Mouse (Mus musculus): ENCODE data around the gene Parp16. TPM values are rescaled to one million over a fixed set of nuclear protein-coding genes. Genes with fewer than 3 reads are reported as not detected.

The Parp16 gene
- polyA plus RNA-seq, 1 experiment from 2014 or later = 8.1 TPM

DNA sequence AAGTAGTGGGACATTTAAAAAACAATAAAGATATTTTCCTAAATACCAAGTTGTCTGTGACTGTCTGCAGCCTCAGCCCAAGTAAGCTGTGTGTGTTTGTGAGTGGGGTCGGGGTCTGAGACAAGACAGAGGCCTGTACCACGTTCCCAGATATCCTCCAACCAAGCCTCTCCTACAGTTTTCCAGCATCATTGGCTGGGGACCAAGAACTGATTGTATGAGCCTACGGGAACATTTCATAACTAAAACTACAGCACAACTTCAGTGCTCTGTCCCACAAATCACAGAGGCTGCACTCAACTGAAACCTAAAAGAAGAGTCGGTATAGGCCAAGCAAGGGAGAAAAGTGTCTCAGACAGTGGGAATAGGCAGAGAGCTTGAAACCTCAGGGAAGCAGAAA is 44.0 kb downstream of the Parp16 start:
- Histone ChIP-seq H3K4me2 (no peak overlapping the region), H3K4me1 (replicated peaks) (0 out of 2 replicates have a peak, but pooled peaks cover 5% of the 10 kb centered on the region), H3K4me3 (no peak overlapping the region), H3K36me3 (0 out of 2 replicates have a peak, but pooled peaks cover 4% of the 10 kb centered on the region), H3K27ac (replicated peaks) (no peak overlapping the region), H3K9me3 (no peaks in the 10 kb centered on the region), H3K9ac (no peak overlapping the region), H3K27me3 (no peaks in the 10 kb centered on the region)
- no peak for ATAC-seq (ENCODE audit: low FRiP score, low read depth)
- 86% methylated on average over 4 of the region's 4 CpGs for WGBS

DNA sequence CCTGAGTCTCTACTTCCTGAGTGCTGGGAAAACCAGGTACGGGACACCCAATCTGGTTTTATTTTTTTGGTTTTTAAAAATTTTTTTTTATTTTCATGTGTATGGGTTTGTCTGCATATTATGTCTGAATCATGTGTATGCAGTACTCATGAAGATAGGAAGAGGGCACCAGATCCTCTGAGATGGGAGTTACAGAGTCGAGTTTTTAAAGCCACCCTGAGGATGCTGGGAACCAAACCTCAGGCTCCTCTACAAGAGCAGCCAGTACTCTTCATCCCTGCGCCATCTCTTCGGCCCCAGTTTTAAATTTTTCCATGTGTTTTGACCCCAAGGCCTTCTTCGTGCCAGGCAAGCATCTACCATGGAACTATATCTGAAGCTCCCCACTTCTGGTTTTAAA is 44.6 kb downstream of the Parp16 start:
- 96% methylated on average over 5 of the region's 5 CpGs for WGBS
- no peak overlapping the region for H3K27ac ChIP-seq (replicated peaks)
- H3K4me3 ChIP-seq = no peak overlapping the region
- no peak for ATAC-seq (ENCODE audit: low FRiP score, low read depth)
- H3K4me1 ChIP-seq (replicated peaks) = 0 out of 2 replicates have a peak, but pooled peaks cover 5% of the 10 kb centered on the region
- H3K9ac ChIP-seq = no peak overlapping the region
- no peaks in the 10 kb centered on the region for H3K27me3 ChIP-seq
- no peak overlapping the region for H3K4me2 ChIP-seq
- H3K36me3 ChIP-seq = no peaks in the 10 kb centered on the region
- H3K9me3 ChIP-seq = no peaks in the 10 kb centered on the region

DNA sequence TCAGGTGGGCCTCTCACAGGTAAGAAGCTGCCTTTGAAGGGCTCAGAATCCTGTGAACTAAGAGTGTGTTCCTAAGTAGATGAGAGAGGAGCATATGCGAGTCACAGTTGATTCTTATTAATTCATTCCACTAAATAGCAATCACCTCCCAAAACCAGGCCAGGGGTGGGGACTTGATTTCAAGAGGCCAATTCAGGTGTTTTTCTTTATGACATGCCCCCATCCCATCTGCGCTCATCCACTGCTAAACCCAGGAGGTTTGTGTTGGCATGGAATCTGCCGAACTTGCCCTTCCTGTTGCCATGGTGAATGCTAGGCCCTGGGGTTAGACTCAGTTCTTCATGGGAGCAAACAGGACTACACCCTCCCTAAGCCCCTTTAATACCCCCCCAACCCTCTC is 45.4 kb downstream of the Parp16 start:
- WGBS = 71% methylated on average over 3 of the region's 3 CpGs
- Histone ChIP-seq H3K4me2 (no peak overlapping the region), H3K9ac (no peak overlapping the region), H3K27me3 (no peaks in the 10 kb centered on the region), H3K9me3 (no peaks in the 10 kb centered on the region), H3K4me3 (no peak overlapping the region), H3K4me1 (replicated peaks) (0 out of 2 replicates have a peak, but pooled peaks cover 5% of the 10 kb centered on the region), H3K36me3 (no peaks in the 10 kb centered on the region), H3K27ac (replicated peaks) (no peak overlapping the region)
- no peak for ATAC-seq (ENCODE audit: low FRiP score, low read depth)

DNA sequence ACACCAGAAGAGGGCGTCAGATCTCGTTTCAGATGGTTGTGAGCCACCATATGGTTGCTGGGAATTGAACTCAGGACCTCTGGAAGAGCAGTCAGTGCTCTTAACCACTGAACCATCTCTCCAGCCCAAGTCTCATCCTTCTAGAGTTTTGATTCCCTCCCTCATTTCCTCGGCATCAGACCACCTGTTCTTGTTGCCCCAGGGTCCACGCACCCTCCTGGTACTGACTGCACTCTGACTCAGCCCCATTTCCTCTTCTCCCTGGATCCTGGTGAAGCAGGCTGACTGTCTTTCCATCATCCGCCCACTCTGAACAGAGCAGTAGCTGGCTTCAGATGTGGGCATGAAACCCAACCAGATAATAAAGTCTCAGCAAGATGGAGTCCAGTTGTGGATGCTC is 46.8 kb downstream of the Parp16 start:
- Histone ChIP-seq H3K27me3 (no peaks in the 10 kb centered on the region), H3K36me3 (no peaks in the 10 kb centered on the region), H3K4me3 (no peak overlapping the region), H3K9me3 (no peaks in the 10 kb centered on the region), H3K27ac (replicated peaks) (no peak overlapping the region), H3K4me2 (no peak overlapping the region), H3K9ac (no peak overlapping the region), H3K4me1 (replicated peaks) (0 out of 2 replicates have a peak, but pooled peaks cover 5% of the 10 kb centered on the region)
- WGBS = 64% methylated on average over 5 of the region's 5 CpGs
- no peak for ATAC-seq (ENCODE audit: low FRiP score, low read depth)

DNA sequence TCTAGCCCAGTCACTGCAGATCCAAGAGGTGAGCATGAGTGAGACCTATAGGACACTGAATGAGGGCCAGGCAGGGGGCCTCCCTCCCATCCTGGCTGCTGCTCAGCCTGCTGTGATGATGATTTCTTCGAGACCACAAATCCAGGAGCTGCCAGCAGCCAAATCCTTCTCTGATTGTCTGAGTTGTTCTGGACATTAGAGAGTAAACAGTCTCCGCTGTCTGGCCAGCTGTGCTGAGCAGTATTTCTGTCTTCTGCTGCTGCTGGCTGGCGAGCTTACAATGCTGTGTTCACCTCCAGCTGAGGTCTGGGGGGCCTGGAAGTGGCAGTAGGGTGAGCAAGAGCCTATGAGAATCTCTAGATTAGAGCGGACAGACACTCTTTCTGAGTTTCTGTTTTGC is 48.1 kb downstream of the Parp16 start:
- H3K36me3 ChIP-seq = no peaks in the 10 kb centered on the region
- no peak overlapping the region for H3K4me3 ChIP-seq
- no peaks in the 10 kb centered on the region for H3K27me3 ChIP-seq
- peak; percentile 23; the same call in 1 of the 2 replicates for ATAC-seq (ENCODE audit: low FRiP score, low read depth)
- no peaks in the 10 kb centered on the region for H3K9me3 ChIP-seq
- 0 out of 2 replicates have a peak, but pooled peaks cover 3% of the 10 kb centered on the region for H3K4me1 ChIP-seq (replicated peaks)
- H3K27ac ChIP-seq (replicated peaks) = no peak overlapping the region
- 38% methylated on average over 4 of the region's 4 CpGs for WGBS
- 0 out of 2 replicates have a peak overlapping the region, but pooled peaks have one; percentile 23 for H3K9ac ChIP-seq
- no peak overlapping the region for H3K4me2 ChIP-seq

DNA sequence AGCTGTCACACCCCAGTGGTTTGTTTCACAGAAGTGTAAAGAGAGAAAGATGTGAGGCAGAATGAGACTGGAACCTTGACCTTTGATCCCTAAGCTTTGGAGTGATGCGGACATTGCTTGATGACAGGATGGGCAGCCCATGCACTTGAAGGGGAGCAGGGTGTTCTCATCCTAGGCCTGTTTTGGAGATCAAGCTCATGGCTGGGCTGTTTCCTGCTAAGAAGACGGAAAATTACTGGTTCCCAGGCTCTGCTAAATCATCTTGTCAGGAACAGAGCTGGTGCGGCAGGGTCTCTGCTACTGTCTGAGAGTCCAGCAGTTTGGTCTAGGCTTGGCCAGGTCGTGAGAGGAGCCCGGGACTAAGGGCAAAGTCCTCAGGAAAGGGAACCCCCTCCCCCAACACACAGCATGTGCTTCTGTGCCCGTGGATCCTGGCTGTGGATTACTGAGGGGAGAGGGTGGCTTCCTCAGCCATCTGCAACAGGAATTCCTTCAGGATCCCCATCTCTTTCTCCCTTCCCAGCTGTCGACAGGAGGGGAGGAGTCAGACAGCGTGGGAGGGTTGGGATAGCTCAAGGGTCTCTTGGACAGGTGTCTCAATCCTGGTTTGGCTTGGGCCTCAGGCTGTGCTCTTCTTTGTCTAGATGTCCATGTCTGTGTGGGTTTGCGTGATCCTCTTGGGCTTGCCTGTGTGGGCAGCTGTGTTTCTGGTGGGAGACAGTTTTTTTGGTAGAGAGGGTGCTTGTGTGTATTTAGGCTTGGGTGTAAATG is 49.1 kb downstream of the Parp16 start:
- H3K9me3 ChIP-seq = no peaks in the 10 kb centered on the region
- no peaks in the 10 kb centered on the region for H3K27me3 ChIP-seq
- no peak overlapping the region for H3K4me2 ChIP-seq
- H3K4me1 ChIP-seq (replicated peaks) = no peaks in the 10 kb centered on the region
- ATAC-seq (ENCODE audit: low FRiP score, low read depth) = no peak
- WGBS = 60% methylated on average over 9 of the region's 9 CpGs
- H3K4me3 ChIP-seq = no peak overlapping the region
- H3K9ac ChIP-seq = no peak overlapping the region
- no peak overlapping the region for H3K27ac ChIP-seq (replicated peaks)
- H3K36me3 ChIP-seq = no peaks in the 10 kb centered on the region

DNA sequence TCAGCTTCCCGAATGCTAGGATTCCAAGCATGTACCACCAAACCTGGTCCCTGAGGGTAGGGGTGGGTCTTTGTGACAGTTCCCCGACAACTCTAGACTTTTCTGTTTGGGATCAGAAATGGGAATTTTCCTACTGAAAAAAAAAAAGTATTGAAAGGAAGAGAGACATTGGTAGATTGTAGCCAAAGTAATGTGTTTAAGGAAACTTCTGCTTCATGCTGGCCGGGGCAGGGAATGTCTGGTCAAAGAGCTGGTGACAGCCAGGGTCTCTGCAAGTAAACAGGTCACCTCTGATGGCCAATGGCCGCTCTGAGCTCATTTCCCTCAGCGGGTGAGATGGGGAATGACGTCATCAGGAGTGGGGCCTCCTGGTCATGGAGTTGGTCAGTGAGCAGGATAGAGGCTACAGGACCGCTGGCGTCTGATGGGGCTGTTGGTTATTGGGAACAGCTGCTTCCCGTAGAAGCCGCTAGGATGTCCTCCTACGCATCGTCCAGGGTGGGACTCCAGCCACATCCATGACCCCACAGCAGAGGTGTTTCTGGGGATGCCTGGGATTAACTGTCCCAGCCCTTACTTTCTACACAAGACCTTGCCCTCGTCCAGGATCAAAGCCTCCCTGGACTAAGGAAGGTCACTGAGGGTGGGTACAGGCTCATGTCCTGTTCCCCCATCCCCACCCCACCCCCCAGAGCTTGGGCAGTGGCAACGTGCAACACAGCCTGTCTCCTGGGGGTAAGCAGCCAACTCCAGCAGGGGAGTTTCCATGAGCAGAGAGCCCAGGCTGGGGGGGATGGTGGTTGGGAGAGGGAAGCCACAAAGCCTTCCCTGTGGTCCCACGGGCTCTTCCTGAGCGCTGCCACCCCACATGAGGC is 52.6 kb downstream of the Parp16 start:
- no peak overlapping the region for H3K27ac ChIP-seq (replicated peaks)
- H3K4me3 ChIP-seq = no peak overlapping the region
- H3K4me2 ChIP-seq = no peak overlapping the region
- H3K9me3 ChIP-seq = no peaks in the 10 kb centered on the region
- no peaks in the 10 kb centered on the region for H3K36me3 ChIP-seq
- no peaks in the 10 kb centered on the region for H3K27me3 ChIP-seq
- ATAC-seq (ENCODE audit: low FRiP score, low read depth) = no peak
- H3K4me1 ChIP-seq (replicated peaks) = no peaks in the 10 kb centered on the region
- 79% methylated on average over 16 of the region's 16 CpGs for WGBS
- H3K9ac ChIP-seq = no peak overlapping the region

DNA sequence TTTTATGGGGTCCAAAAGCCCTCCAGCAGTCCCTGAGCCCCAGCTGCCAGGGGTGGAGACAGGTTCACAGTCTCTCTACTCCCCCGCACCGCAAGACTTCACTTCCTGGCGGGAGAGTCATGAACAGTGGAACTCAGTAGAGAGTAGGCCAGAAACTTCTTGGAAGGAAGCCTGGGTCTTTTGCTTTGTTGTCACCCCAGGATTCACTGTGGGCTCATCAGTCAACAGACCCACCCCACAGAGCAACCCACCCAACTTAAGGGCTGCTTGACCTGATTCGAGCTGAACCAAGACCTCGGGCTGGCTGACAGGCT is 53.2 kb downstream of the Parp16 start:
- Histone ChIP-seq H3K9ac (no peak overlapping the region), H3K36me3 (no peaks in the 10 kb centered on the region), H3K27me3 (no peaks in the 10 kb centered on the region), H3K4me1 (replicated peaks) (no peaks in the 10 kb centered on the region), H3K9me3 (no peaks in the 10 kb centered on the region), H3K4me2 (no peak overlapping the region), H3K4me3 (no peak overlapping the region), H3K27ac (replicated peaks) (no peak overlapping the region)
- 85% methylated on average over 5 of the region's 5 CpGs for WGBS
- no peak for ATAC-seq (ENCODE audit: low FRiP score, low read depth)

DNA sequence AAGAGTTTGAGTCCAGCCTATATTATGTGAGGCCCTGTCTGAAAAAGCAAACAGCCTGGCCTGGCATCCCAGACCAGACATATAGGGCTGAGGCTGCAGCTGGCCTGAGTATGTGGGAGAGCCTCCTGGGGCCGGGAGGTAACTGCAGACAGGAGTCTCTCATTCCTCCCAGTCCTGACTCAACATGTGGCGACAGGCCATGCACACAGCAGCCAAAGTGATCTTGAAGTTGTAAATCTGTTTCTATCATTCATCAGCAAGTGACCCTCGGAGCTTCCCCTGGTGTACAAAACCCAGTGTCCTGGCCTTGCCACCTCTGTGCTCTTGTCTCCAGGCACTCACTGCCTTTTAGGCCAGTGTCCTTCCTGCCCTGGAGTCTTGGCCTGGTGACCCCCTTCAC is 56.9 kb downstream of the Parp16 start:
- Histone ChIP-seq H3K36me3 (no peaks in the 10 kb centered on the region), H3K9ac (no peak overlapping the region), H3K4me1 (replicated peaks) (no peaks in the 10 kb centered on the region), H3K4me2 (no peak overlapping the region), H3K4me3 (no peak overlapping the region), H3K9me3 (no peaks in the 10 kb centered on the region), H3K27me3 (no peaks in the 10 kb centered on the region), H3K27ac (replicated peaks) (no peak overlapping the region)
- WGBS = 81% methylated on average over 3 of the region's 3 CpGs
- ATAC-seq (ENCODE audit: low FRiP score, low read depth) = no peak

DNA sequence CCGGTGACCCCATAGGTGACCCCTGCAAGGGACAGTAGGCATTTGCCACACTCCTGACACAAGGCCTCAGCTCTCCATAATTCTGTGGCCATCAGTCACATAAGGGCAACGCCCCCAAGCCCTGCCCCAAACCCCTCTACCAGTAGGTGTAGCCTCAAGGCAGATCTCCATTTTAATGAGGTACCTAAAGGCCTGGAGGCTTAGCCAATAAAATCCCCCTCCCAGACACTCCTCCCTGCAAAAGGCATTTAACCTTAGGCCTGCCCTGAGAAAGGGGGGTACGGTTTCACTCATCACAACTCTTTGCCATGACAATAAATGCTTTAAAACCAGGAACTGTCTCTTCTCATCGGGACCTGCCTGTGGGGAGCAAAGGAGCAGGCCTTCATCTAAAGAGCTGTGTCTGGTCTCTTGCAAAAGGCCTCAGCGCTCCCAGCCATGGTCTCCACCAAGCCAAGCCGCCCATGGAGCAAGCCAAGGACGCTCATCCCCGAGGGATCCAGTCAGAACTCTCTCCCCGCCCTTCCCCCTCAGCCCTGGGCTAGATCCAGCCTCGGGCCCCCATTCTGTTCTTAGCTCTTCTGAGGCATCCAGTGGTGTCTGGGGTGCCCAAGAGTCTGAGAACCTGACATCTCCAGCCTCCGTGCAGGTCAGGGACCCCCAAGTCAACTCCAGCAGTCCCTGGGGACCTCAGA is 60.9 kb downstream of the Parp16 start:
- Histone ChIP-seq H3K9ac (no peak overlapping the region), H3K9me3 (no peaks in the 10 kb centered on the region), H3K4me2 (no peak overlapping the region), H3K36me3 (no peaks in the 10 kb centered on the region), H3K27ac (replicated peaks) (no peak overlapping the region), H3K4me1 (replicated peaks) (no peaks in the 10 kb centered on the region), H3K4me3 (no peak overlapping the region), H3K27me3 (no peaks in the 10 kb centered on the region)
- 69% methylated on average over 11 of the region's 11 CpGs for WGBS
- no peak for ATAC-seq (ENCODE audit: low FRiP score, low read depth)

DNA sequence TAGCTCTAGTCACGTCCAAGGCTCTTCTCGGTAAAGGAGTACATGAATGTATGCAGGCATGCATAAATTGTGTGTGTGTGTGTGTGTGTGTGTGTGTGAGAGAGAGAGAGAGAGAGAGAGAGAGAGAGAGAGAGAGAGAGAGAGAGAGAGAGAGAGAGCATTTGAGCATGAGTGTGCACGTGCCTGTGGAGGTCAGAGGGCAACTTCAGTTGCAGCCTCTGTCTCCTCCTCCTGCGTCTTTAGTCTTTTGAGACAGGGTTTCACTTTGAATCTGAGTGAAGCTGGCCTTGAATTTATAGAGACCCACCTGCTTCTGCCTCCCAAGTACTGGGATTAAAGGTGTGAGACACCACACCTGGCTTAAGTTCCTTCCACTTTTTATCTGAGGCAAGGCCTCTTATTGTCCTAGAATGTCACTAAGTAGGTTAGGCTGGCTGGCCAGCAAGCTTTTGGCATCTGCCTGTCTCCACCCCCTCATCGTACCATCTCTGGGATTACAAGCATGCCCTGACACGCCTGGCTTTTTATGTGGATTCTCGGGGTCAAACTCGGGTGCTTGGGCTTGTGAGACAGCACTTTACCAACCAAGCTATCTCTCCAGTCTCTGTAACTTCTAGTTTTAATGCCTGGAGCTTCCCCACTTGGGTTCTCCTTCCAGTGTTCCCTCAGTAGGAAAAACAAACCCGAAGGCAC is 62.2 kb downstream of the Parp16 start:
- no peak overlapping the region for H3K9ac ChIP-seq
- no peak overlapping the region for H3K4me2 ChIP-seq
- H3K9me3 ChIP-seq = no peaks in the 10 kb centered on the region
- no peak overlapping the region for H3K4me3 ChIP-seq
- no peaks in the 10 kb centered on the region for H3K27me3 ChIP-seq
- ATAC-seq (ENCODE audit: low FRiP score, low read depth) = no peak
- no peak overlapping the region for H3K27ac ChIP-seq (replicated peaks)
- no peaks in the 10 kb centered on the region for H3K36me3 ChIP-seq
- no peaks in the 10 kb centered on the region for H3K4me1 ChIP-seq (replicated peaks)
- 69% methylated on average over 9 of the region's 9 CpGs for WGBS
